Mouse (Mus musculus) myocyte (in vitro differentiated cells): ENCODE results near the gene Celf5. TPM values are rescaled to one million over a fixed set of nuclear protein-coding genes. Genes with fewer than 3 reads are reported as not detected.

ENCODE experiments used
- H3K27me3 ChIP-seq: one replicate; pipeline ENCODE4 v1.6.1; 2011; ENCODE audit not compliant: control insufficient read depth, insufficient read depth, insufficient read length
- H3K36me3 ChIP-seq: one replicate; pipeline ENCODE4 v1.6.1; 2011; ENCODE audit not compliant: control insufficient read depth, insufficient read depth
- H3K4me2 ChIP-seq: one replicate; pipeline ENCODE4 v1.6.1; 2011; ENCODE audit warnings: low read depth, control low read depth
- H3K4me3 ChIP-seq: one replicate; pipeline ENCODE4 v1.5.1; 2011; ENCODE audit warnings: mild to moderate bottlenecking, control low read depth, moderate library complexity
- H3K79me2 ChIP-seq: one replicate; pipeline ENCODE4 v1.6.1; 2011; ENCODE audit not compliant: control insufficient read depth, insufficient read depth
- H3ac ChIP-seq: one replicate; pipeline ENCODE4 v1.6.1; 2011; ENCODE audit not compliant: control insufficient read depth, insufficient read length
- CEBPB ChIP-seq: IDR thresholded peaks from 2 replicates; pipeline ENCODE4 v1.6.1; 2011; ENCODE audit warnings: mild to moderate bottlenecking, moderate library complexity; ENCODE audit not compliant: poor library complexity, insufficient read depth, severe bottlenecking
- E2F4 ChIP-seq: IDR thresholded peaks from one replicate; pipeline ENCODE4 v1.6.1; 2011; ENCODE audit warnings: mild to moderate bottlenecking, control low read depth, moderate library complexity; ENCODE audit not compliant: insufficient read depth
- MAX ChIP-seq: IDR thresholded peaks from one replicate; pipeline ENCODE4 v1.6.1; 2011; ENCODE audit warnings: low read depth, mild to moderate bottlenecking, control low read depth
- MYOD1 ChIP-seq, 3 experiments: IDR thresholded peaks; one replicate each; pipeline ENCODE4 v1.6.1; 2011; ENCODE audit warnings: control low read depth in 2 of 3, low read depth in 2 of 3, mild to moderate bottlenecking in 2 of 3, moderate library complexity in 1 of 3; ENCODE audit not compliant: insufficient read length in 2 of 3, control insufficient read depth in 1 of 3
- MYOG ChIP-seq, 3 experiments: IDR thresholded peaks; one replicate each; pipeline ENCODE4 v1.6.1; 2011; ENCODE audit warnings: control low read depth in 2 of 3, low read depth in 2 of 3, mild to moderate bottlenecking in 2 of 3; ENCODE audit not compliant: insufficient read length in 2 of 3, control insufficient read depth in 1 of 3, insufficient read depth in 1 of 3
- POLR2A ChIP-seq: IDR thresholded peaks from one replicate; pipeline ENCODE4 v1.6.1; 2011; ENCODE audit warnings: low read depth, mild to moderate bottlenecking, control low read depth, moderate library complexity; ENCODE audit not compliant: insufficient read length
- POLR2AphosphoS2 ChIP-seq: IDR thresholded peaks from one replicate; pipeline ENCODE4 v1.6.1; 2011; ENCODE audit warnings: low read depth, control low read depth; ENCODE audit not compliant: insufficient read length
- REST ChIP-seq: IDR thresholded peaks from one replicate; pipeline ENCODE4 v1.6.1; 2011; ENCODE audit warnings: mild to moderate bottlenecking, control low read depth, moderate library complexity; ENCODE audit not compliant: insufficient read depth, insufficient read length
- SRF ChIP-seq: IDR thresholded peaks from one replicate; pipeline ENCODE4 v1.6.1; 2011; ENCODE audit warnings: low read depth; ENCODE audit not compliant: control insufficient read depth, insufficient read length
- TCF12 ChIP-seq: IDR thresholded peaks from one replicate; pipeline ENCODE4 v1.6.1; 2011; ENCODE audit warnings: mild to moderate bottlenecking, control low read depth; ENCODE audit not compliant: poor library complexity, insufficient read depth, severe bottlenecking
- TCF3 ChIP-seq: IDR thresholded peaks from one replicate; pipeline ENCODE4 v1.6.1; 2011; ENCODE audit warnings: low read depth, control low read depth; ENCODE audit not compliant: insufficient read length
- USF1 ChIP-seq: IDR thresholded peaks from one replicate; pipeline ENCODE4 v1.6.1; 2011; ENCODE audit warnings: low read depth, mild to moderate bottlenecking, control low read depth, moderate library complexity
- polyA plus RNA-seq: library from polyadenylated mRNA; unstranded; fragments of >200 nt; fragmentation: generic; extraction: Trizol; gene quantifications from one replicate; pipeline ENCODE4 v1.2.1, GENCODE M21; 2012; ENCODE audit warnings: missing spikeins

The Celf5 gene
- polyA plus RNA-seq, 1 experiment, result 0.37 TPM

- Histone ChIP-seq H3K36me3 (no peaks in the 10 kb centered on the region), H3K27me3 (peaks cover 50% of the 10 kb centered on the region), H3K4me3 (no peak overlapping the region), H3ac (no peak overlapping the region), H3K4me2 (no peak overlapping the region), H3K79me2 (no peaks in the 10 kb centered on the region)
- TF ChIP-seq POLR2A (no peak), MYOD1 (IDR thresholded peaks at IDR 0.05; ENCODE audit: control insufficient read depth in 1 of 3, insufficient read length in 2 of 3, low read depth in 2 of 3) (no peak), E2F4 (no peak), POLR2AphosphoS2 (no peak), TCF3 (no peak), USF1 (no peak), SRF (no peak), TCF12 (no peak), MAX (no peak), CEBPB (no peak), MYOG (IDR thresholded peaks at IDR 0.05; ENCODE audit: control insufficient read depth in 1 of 3, insufficient read depth in 1 of 3, insufficient read length in 2 of 3, low read depth in 2 of 3) (no peak), REST (no peak)
Measured at GRCm38 (mm10) chr10:81466881-81467280, 15.6 kb downstream of the Celf5 start.

GRCm38 (mm10) chr10:81466066-81466465 lies 16.4 kb downstream of the Celf5 start:
- Histone ChIP-seq H3K79me2 (no peaks in the 10 kb centered on the region), H3K4me3 (no peak overlapping the region), H3K27me3 (peaks cover 46% of the 10 kb centered on the region), H3K4me2 (no peak overlapping the region), H3ac (no peak overlapping the region), H3K36me3 (no peaks in the 10 kb centered on the region)
- TF ChIP-seq TCF12, result no peak
- TF ChIP-seq SRF, result no peak
- TF ChIP-seq MAX, result no peak
- TF ChIP-seq POLR2A, result no peak
- TF ChIP-seq MYOD1 (IDR thresholded peaks at IDR 0.05; ENCODE audit: control insufficient read depth in 1 of 3, insufficient read length in 2 of 3, low read depth in 2 of 3), result no peak
- TF ChIP-seq REST, result no peak
- no peak for TF ChIP-seq MYOG (IDR thresholded peaks at IDR 0.05; ENCODE audit: control insufficient read depth in 1 of 3, insufficient read depth in 1 of 3, insufficient read length in 2 of 3, low read depth in 2 of 3)
- TF ChIP-seq USF1, result no peak
- no peak for TF ChIP-seq TCF3
- no peak for TF ChIP-seq POLR2AphosphoS2
- TF ChIP-seq E2F4, result no peak
- no peak for TF ChIP-seq CEBPB

GRCm38 (mm10) chr10:81465265-81465645 lies 17.3 kb downstream of the Celf5 start:
- no peak overlapping the region for H3ac ChIP-seq
- H3K4me2 ChIP-seq, result peak overlapping the region; percentile 58
- no peaks in the 10 kb centered on the region for H3K79me2 ChIP-seq
- H3K4me3 ChIP-seq, result no peak overlapping the region
- no peak for TF ChIP-seq CEBPB
- no peak for TF ChIP-seq MYOD1 (IDR thresholded peaks at IDR 0.05; ENCODE audit: control insufficient read depth in 1 of 3, insufficient read length in 2 of 3, low read depth in 2 of 3)
- TF ChIP-seq REST, result no peak
- TF ChIP-seq TCF12, result no peak
- no peak for TF ChIP-seq USF1
- no peak for TF ChIP-seq MAX
- peaks cover 38% of the 10 kb centered on the region for H3K27me3 ChIP-seq
- no peaks in the 10 kb centered on the region for H3K36me3 ChIP-seq

- TF ChIP-seq CEBPB (no peak), E2F4 (no peak), SRF (peak; percentile 30), POLR2A (peak; percentile 51), POLR2AphosphoS2 (no peak), REST (no peak), MAX (no peak)
- no peak overlapping the region for H3ac ChIP-seq
- no peaks in the 10 kb centered on the region for H3K79me2 ChIP-seq
- H3K36me3 ChIP-seq, result no peaks in the 10 kb centered on the region
- peaks cover 32% of the 10 kb centered on the region for H3K27me3 ChIP-seq
- H3K4me3 ChIP-seq, result peak overlapping the region; percentile 7
- peak overlapping the region; percentile 58 for H3K4me2 ChIP-seq
Measured at GRCm38 (mm10) chr10:81464405-81465264, 17.9 kb downstream of the Celf5 start.

GRCm38 (mm10) chr10:81463531-81463930 lies 19.0 kb downstream of the Celf5 start:
- peaks cover 21% of the 10 kb centered on the region for H3K27me3 ChIP-seq
- H3K79me2 ChIP-seq, result no peaks in the 10 kb centered on the region
- peak overlapping the region; percentile 58 for H3K4me2 ChIP-seq
- no peak for TF ChIP-seq POLR2AphosphoS2
- no peak for TF ChIP-seq MYOG (IDR thresholded peaks at IDR 0.05; ENCODE audit: control insufficient read depth in 1 of 3, insufficient read depth in 1 of 3, insufficient read length in 2 of 3, low read depth in 2 of 3)
- no peak for TF ChIP-seq REST
- TF ChIP-seq TCF12, result no peak
- no peak for TF ChIP-seq MYOD1 (IDR thresholded peaks at IDR 0.05; ENCODE audit: control insufficient read depth in 1 of 3, insufficient read length in 2 of 3, low read depth in 2 of 3)
- no peak for TF ChIP-seq E2F4
- TF ChIP-seq TCF3, result no peak
- TF ChIP-seq SRF, result no peak
- no peak for TF ChIP-seq POLR2A
- TF ChIP-seq MAX, result no peak
- TF ChIP-seq USF1, result no peak
- no peak for TF ChIP-seq CEBPB
- no peak overlapping the region for H3ac ChIP-seq
- H3K36me3 ChIP-seq, result no peaks in the 10 kb centered on the region
- H3K4me3 ChIP-seq, result no peak overlapping the region
